In genomic region chr14:120377192-120377591, GRCm38 (mm10) we compare ENCODE assay signal across 22 mouse cellular contexts.
DNase-seq lines count a peak whose midpoint lies in the region; ATAC-seq and TF ChIP-seq lines count a peak whose summit lies in the region.
"Had no signal": no experiment of that assay in that cellular context is flagged by ENCODE, and none has a peak within 500 bp of the region (broad histone marks: within the 10 kb centered on the region; RNA-seq: fewer than 3 reads in every experiment).

No protein-coding gene starts in this region.

- TF ChIP-seq CTCF in intestine, postnatal 0 days (IDR thresholded peaks at IDR 0.05; ENCODE audit: low read depth): no peak
- no peak for TF ChIP-seq CTCF in stomach, postnatal 0 days (IDR thresholded peaks at IDR 0.05; ENCODE audit: low read depth)

- WGBS in embryonic facial prominence, embryonic 13.5 days: 68% methylated on average over 4 of the region's 4 CpGs
- WGBS in embryonic facial prominence, embryonic 10.5 days: 86% methylated on average over 4 of the region's 4 CpGs
- WGBS in intestine, embryonic 15.5 days: 71% methylated on average over 4 of the region's 4 CpGs
- 55% methylated on average over 4 of the region's 4 CpGs for WGBS in intestine, postnatal 0 days
- WGBS in lung, embryonic 15.5 days: 74% methylated on average over 4 of the region's 4 CpGs
- WGBS in stomach, embryonic 14.5 days: 77% methylated on average over 4 of the region's 4 CpGs
- 74% methylated on average over 4 of the region's 4 CpGs for WGBS in stomach, postnatal 0 days

- no peaks in the 10 kb centered on the region for H3K27me3 ChIP-seq in embryonic facial prominence, embryonic 13.5 days
- no peaks in the 10 kb centered on the region for H3K27me3 ChIP-seq in embryonic facial prominence, embryonic 10.5 days (replicated peaks; ENCODE audit: low read depth, poor library complexity, severe bottlenecking)
- H3K27me3 ChIP-seq in intestine, embryonic 15.5 days (replicated peaks): no peaks in the 10 kb centered on the region
- H3K27me3 ChIP-seq in intestine, postnatal 0 days (replicated peaks; ENCODE audit: control insufficient read depth, insufficient read depth, low read length): no peaks in the 10 kb centered on the region
- H3K27me3 ChIP-seq in lung, embryonic 15.5 days: no peaks in the 10 kb centered on the region
- H3K27me3 ChIP-seq in stomach, embryonic 14.5 days (ENCODE audit: control insufficient read depth, insufficient read depth, low read length): no peaks in the 10 kb centered on the region
- H3K27me3 ChIP-seq in stomach, postnatal 0 days (ENCODE audit: control insufficient read depth, insufficient read depth, low read length): no peaks in the 10 kb centered on the region
- H3K27me3 ChIP-seq: forebrain, embryonic 12.5 days; hindbrain, embryonic 15.5 days had no signal

- no peak overlapping the region for H3K9ac ChIP-seq in embryonic facial prominence, embryonic 13.5 days
- H3K9ac ChIP-seq in intestine, embryonic 15.5 days: no peak overlapping the region
- no peak overlapping the region for H3K9ac ChIP-seq in intestine, postnatal 0 days (ENCODE audit: low read depth, low read length)
- H3K9ac ChIP-seq in lung, embryonic 15.5 days: no peak overlapping the region
- no peak overlapping the region for H3K9ac ChIP-seq in stomach, embryonic 14.5 days (replicated peaks; ENCODE audit: low read depth, low read length)
- no peak overlapping the region for H3K9ac ChIP-seq in stomach, postnatal 0 days (ENCODE audit: low read length)
- H3K9ac ChIP-seq: forebrain, embryonic 12.5 days; hindbrain, embryonic 15.5 days had no signal

- no peak for TF ChIP-seq EP300 in stomach, postnatal 0 days (optimal IDR thresholded peaks at IDR 0.05)

- peaks cover 88% of the 10 kb centered on the region for H3K4me1 ChIP-seq in embryonic facial prominence, embryonic 13.5 days
- H3K4me1 ChIP-seq in embryonic facial prominence, embryonic 10.5 days: peaks cover 28% of the 10 kb centered on the region
- peaks cover 30% of the 10 kb centered on the region for H3K4me1 ChIP-seq in intestine, embryonic 15.5 days (replicated peaks)
- 0 out of 2 replicates have a peak, but pooled peaks cover 3% of the 10 kb centered on the region for H3K4me1 ChIP-seq in intestine, postnatal 0 days (replicated peaks; ENCODE audit: control insufficient read depth, insufficient read depth, low read length)
- H3K4me1 ChIP-seq in lung, embryonic 15.5 days: peaks cover 78% of the 10 kb centered on the region
- peaks cover 30% of the 10 kb centered on the region; the same call in 1 of the 2 replicates for H3K4me1 ChIP-seq in stomach, embryonic 14.5 days (ENCODE audit: control insufficient read depth, insufficient read depth, low read length)
- 0 out of 2 replicates have a peak, but pooled peaks cover 3% of the 10 kb centered on the region for H3K4me1 ChIP-seq in stomach, postnatal 0 days (replicated peaks; ENCODE audit: control insufficient read depth, insufficient read depth)
- H3K4me1 ChIP-seq: hindbrain, embryonic 15.5 days had no signal

- no peak for DNase-seq in embryonic facial prominence, embryonic 10.5 days (ENCODE audit: low spot score)
- DNase-seq in lung, postnatal 14 days: no peak
- DNase-seq in stomach, postnatal 0 days (ENCODE audit: low spot score): no peak
- DNase-seq: adrenal gland, adult 8-10 months; adrenal gland, postnatal 36 days; B cell, adult 2 months; cerebellum, adult 2 months; cerebellum, postnatal 10 days; gastrocnemius, postnatal 36 days; heart, adult 18-20 months; heart, postnatal 36 days had no signal

- ATAC-seq in embryonic facial prominence, embryonic 13.5 days (ENCODE audit: insufficient number of reproducible peaks, insufficient read depth, low FRiP score, low TSS enrichment, low read depth): no peak
- ATAC-seq in intestine, embryonic 15.5 days: 0 out of 2 replicates have a peak, but pooled peaks have one; percentile 40
- ATAC-seq in intestine, postnatal 0 days: no peak
- no peak for ATAC-seq in lung, embryonic 15.5 days (ENCODE audit: borderline replicate concordance, extremely low read depth, low FRiP score, low TSS enrichment)
- peak; percentile 64; the same call in 1 of the 2 replicates for ATAC-seq in stomach, embryonic 14.5 days (ENCODE audit: insufficient number of reproducible peaks, insufficient read depth, low FRiP score, low read depth)
- no peak for ATAC-seq in stomach, postnatal 0 days (ENCODE audit: low FRiP score, low TSS enrichment)
- ATAC-seq: CD4-positive, CD25-positive, alpha-beta regulatory T cell, adult 4 months; forebrain, embryonic 16.5 days had no signal

- 0 out of 2 replicates have a peak overlapping the region, but pooled peaks have one; percentile 19 for H3K27ac ChIP-seq in embryonic facial prominence, embryonic 13.5 days
- no peak overlapping the region for H3K27ac ChIP-seq in embryonic facial prominence, embryonic 10.5 days (replicated peaks)
- no peak overlapping the region for H3K27ac ChIP-seq in intestine, embryonic 15.5 days
- no peak overlapping the region for H3K27ac ChIP-seq in intestine, postnatal 0 days (ENCODE audit: low read depth, low read length)
- peak overlapping the region; percentile 72 for H3K27ac ChIP-seq in lung, embryonic 15.5 days
- no peak overlapping the region for H3K27ac ChIP-seq in stomach, embryonic 14.5 days (ENCODE audit: low read length)
- H3K27ac ChIP-seq in stomach, postnatal 0 days (replicated peaks): no peak overlapping the region
- H3K27ac ChIP-seq: forebrain, embryonic 12.5 days; hindbrain, embryonic 15.5 days had no signal

- no peak overlapping the region for H3K4me3 ChIP-seq in embryonic facial prominence, embryonic 13.5 days
- H3K4me3 ChIP-seq in embryonic facial prominence, embryonic 10.5 days: no peak overlapping the region
- no peak overlapping the region for H3K4me3 ChIP-seq in intestine, embryonic 15.5 days (replicated peaks)
- no peak overlapping the region for H3K4me3 ChIP-seq in intestine, postnatal 0 days (ENCODE audit: low read depth, low read length)
- H3K4me3 ChIP-seq in lung, embryonic 15.5 days: no peak overlapping the region
- no peak overlapping the region for H3K4me3 ChIP-seq in stomach, embryonic 14.5 days (ENCODE audit: low read depth, low read length)
- no peak overlapping the region for H3K4me3 ChIP-seq in stomach, postnatal 0 days (ENCODE audit: low read depth, low read length)
- H3K4me3 ChIP-seq: forebrain, embryonic 12.5 days; hindbrain, embryonic 15.5 days had no signal

- no peaks in the 10 kb centered on the region for H3K9me3 ChIP-seq in embryonic facial prominence, embryonic 13.5 days
- H3K9me3 ChIP-seq in embryonic facial prominence, embryonic 10.5 days: no peaks in the 10 kb centered on the region
- H3K9me3 ChIP-seq in intestine, embryonic 15.5 days: no peaks in the 10 kb centered on the region
- no peaks in the 10 kb centered on the region for H3K9me3 ChIP-seq in intestine, postnatal 0 days (ENCODE audit: control insufficient read depth)
- H3K9me3 ChIP-seq in lung, embryonic 15.5 days: no peaks in the 10 kb centered on the region
- no peaks in the 10 kb centered on the region for H3K9me3 ChIP-seq in stomach, embryonic 14.5 days (ENCODE audit: control insufficient read depth, low read depth, low read length)
- no peaks in the 10 kb centered on the region for H3K9me3 ChIP-seq in stomach, postnatal 0 days (ENCODE audit: control insufficient read depth, low read length)
- H3K9me3 ChIP-seq: forebrain, embryonic 12.5 days; G1E; hindbrain, embryonic 15.5 days had no signal

- peak overlapping the region; percentile 26 for H3K4me2 ChIP-seq in embryonic facial prominence, embryonic 13.5 days
- H3K4me2 ChIP-seq in intestine, embryonic 15.5 days (replicated peaks): no peak overlapping the region
- no peak overlapping the region for H3K4me2 ChIP-seq in intestine, postnatal 0 days (replicated peaks; ENCODE audit: low read depth)
- no peak overlapping the region for H3K4me2 ChIP-seq in lung, embryonic 15.5 days
- H3K4me2 ChIP-seq in stomach, embryonic 14.5 days (replicated peaks; ENCODE audit: low read depth, low read length): no peak overlapping the region
- no peak overlapping the region for H3K4me2 ChIP-seq in stomach, postnatal 0 days (replicated peaks; ENCODE audit: low read depth)
- H3K4me2 ChIP-seq: forebrain, embryonic 12.5 days; heart, embryonic 11.5 days; hindbrain, embryonic 15.5 days had no signal

- peaks cover 21% of the 10 kb centered on the region for H3K36me3 ChIP-seq in embryonic facial prominence, embryonic 13.5 days
- peaks cover 30% of the 10 kb centered on the region for H3K36me3 ChIP-seq in embryonic facial prominence, embryonic 10.5 days (replicated peaks)
- no peaks in the 10 kb centered on the region for H3K36me3 ChIP-seq in intestine, embryonic 15.5 days
- H3K36me3 ChIP-seq in intestine, postnatal 0 days (ENCODE audit: control insufficient read depth, insufficient read depth): peaks cover 5% of the 10 kb centered on the region
- 0 out of 2 replicates have a peak, but pooled peaks cover 3% of the 10 kb centered on the region for H3K36me3 ChIP-seq in lung, embryonic 15.5 days
- no peaks in the 10 kb centered on the region; the same call in 1 of the 2 replicates for H3K36me3 ChIP-seq in stomach, embryonic 14.5 days (ENCODE audit: control insufficient read depth, insufficient read depth, low read length)
- H3K36me3 ChIP-seq in stomach, postnatal 0 days (ENCODE audit: control insufficient read depth, insufficient read depth, low read length): peaks cover 7% of the 10 kb centered on the region; the same call in 1 of the 2 replicates
- H3K36me3 ChIP-seq: hindbrain, embryonic 15.5 days had no signal

Comparison
In these comparisons a context has a peak if more than half of its experiments do, and no peak if none do; other contexts are left out.
1. ATAC-seq: peak in intestine, embryonic 15.5 days (single experiment) and stomach, embryonic 14.5 days (single experiment); none in embryonic facial prominence, embryonic 13.5 days (single experiment), intestine, postnatal 0 days (single experiment), lung, embryonic 15.5 days (single experiment) and stomach, postnatal 0 days (single experiment).
2. H3K27ac ChIP-seq: peak in embryonic facial prominence, embryonic 13.5 days (single experiment) and lung, embryonic 15.5 days (single experiment); none in embryonic facial prominence, embryonic 10.5 days (single experiment), intestine, embryonic 15.5 days (single experiment), intestine, postnatal 0 days (single experiment), stomach, embryonic 14.5 days (single experiment) and stomach, postnatal 0 days (single experiment).